Mouse (Mus musculus): ENCODE data around the gene Fubp3.

The Fubp3 gene

DNA sequence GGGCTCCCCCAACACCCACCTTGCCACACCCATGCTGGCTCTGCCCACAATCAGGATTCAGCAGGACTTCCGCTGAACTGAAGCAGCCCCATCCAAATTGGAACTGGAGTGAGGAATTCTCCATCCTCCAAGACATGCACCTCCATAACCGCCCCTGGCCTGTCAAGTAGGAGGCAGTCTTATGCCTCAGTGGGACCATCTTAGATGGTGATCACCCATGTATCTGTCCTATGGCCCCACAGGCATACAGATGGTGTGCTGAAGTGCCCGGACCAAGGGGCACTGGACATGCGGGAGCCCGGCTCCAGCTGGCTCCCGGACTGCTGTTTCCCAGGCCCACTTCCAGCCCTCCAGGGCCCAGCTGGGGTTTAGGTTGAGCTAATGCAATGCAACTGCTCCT, 46.8 kb downstream of the Fubp3 start:
- no peak for DNase-seq (ENCODE audit: low spot score in 2 of 2)

DNA sequence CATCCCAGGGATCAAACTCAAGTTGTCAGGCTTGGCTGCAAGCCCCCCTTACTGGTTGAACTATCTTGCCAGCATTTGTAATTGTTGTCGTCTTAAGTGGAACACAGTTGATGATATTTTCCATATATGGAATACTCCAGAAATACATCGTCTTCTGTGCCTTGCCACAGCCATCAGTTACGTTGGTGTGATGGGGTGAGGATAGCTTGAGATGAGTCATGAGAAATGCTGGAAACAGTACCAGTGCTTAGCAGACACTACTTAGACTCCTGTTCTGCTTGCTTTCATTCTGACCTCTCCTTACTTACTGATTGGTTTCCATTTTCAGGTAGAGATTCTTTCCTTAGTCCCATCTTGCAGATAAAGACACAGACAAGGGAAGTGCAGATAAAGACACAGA, 61.1 kb downstream of the Fubp3 start:
- DNase-seq (ENCODE audit: low spot score in 2 of 2), result no peak

DNA sequence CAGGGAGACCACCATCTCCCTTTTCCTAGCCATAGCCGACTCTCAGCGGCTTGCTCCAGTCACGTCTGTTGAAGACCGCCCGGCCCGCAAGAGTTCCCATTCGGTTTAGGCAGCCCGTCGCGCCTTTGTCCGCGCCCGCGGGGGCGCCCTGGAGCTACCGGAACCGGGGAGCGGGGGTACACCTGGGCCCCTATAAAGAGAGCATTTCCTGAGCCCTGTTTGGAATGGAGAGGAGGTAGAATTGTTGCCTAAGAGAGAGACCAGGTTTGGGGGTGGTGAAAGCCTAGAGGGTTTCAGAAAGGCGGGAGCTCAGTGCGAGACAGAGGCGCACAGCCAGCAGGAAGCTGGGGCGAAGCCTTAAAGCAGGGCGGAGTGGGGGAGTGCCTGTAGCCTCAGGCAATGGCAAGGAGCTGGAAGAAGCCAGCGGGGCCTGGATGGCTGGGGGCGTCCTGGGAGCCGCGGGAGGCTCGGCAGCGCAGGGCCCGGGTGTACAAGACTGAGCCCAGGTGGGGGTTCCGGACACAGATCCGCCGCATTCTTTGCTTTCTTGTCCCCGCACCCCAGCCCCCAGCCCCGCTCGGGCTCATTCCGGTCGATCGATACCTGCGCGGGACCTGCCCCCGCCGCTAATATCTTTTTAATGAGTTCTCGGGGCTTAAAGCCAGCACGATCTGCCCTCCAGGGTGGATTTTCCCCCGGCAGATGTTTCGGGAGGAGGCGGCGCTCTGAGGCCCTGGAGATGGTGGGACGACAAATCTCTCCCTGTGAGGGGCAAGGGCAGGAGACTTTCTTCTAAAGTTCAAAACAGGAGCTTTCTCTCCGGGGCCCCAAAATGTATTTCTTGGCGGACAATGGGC, 63.1 kb downstream of the Fubp3 start:
- no peak for DNase-seq (ENCODE audit: low spot score in 2 of 2)

DNA sequence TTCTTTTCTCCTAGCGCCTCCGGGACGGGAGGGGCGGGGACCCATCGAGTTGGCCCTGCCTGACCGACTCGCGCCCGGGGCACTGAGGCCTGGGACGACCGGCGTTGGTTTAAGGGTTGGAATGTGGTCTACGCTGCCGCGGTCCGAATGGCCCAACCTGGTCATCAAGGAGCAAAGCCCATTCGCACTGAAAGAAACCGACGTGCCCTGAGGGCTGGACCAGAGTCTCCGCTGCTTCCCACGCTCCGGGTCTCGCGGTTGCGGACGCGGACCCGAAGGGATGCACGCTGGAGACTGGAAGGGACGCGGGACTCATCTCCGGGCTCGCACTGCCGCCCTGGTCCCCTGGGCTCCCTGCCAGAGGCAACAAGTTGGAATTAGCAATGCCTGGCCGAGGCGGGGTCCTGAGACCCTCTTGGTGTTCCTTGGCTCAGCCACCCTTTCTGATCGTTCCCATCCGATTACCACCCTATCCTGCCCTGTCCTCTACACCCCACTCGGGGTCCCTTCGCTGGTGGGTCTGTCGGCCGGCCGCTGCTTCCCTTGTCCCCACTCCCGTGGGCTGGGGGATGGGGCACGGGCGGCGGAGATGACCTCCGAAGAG, 63.8 kb downstream of the Fubp3 start:
- DNase-seq (ENCODE audit: low spot score in 2 of 2), result no peak

DNA sequence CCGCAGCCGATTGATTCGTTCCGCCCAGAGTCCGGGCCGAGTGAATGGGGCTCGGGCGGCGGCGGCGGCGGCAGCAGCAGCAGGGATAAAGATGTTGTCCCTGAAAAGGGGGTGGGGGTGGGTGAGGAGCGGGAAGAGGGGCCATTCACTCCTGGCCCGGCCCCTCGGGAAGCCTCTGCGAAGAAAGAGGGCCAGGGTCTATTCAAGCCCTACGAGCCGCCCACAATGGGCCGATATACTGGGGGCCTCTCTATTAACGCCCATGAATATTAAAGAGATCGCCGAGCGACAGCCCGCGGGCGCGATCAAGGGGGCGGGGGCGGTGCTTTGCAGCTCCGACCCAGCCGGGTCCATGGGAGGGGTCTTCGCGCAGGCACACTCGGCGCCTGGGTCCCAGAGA, 64.3 kb downstream of the Fubp3 start:
- no peak for DNase-seq (ENCODE audit: low spot score in 2 of 2)

DNA sequence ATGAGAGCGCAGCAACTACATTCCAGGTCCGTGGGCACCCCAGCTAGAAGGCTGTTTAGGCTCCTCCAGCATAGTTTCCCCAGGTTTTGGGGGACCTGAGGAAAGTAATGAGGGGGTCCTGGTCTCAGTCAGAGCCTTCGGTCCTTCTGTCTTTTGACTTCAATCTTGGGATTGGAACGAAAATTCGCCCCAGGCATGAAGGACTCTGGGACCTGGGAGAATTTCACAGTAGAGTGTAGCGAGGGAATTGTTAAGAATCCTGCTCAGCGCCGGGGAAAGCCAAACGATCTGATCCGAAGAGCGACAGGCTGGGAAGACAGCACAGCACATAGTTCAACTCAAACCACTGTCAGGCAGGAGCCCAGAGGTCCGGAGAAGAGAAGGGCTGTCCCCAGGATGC, 64.9 kb downstream of the Fubp3 start:
- no peak for DNase-seq (ENCODE audit: low spot score in 2 of 2)

DNA sequence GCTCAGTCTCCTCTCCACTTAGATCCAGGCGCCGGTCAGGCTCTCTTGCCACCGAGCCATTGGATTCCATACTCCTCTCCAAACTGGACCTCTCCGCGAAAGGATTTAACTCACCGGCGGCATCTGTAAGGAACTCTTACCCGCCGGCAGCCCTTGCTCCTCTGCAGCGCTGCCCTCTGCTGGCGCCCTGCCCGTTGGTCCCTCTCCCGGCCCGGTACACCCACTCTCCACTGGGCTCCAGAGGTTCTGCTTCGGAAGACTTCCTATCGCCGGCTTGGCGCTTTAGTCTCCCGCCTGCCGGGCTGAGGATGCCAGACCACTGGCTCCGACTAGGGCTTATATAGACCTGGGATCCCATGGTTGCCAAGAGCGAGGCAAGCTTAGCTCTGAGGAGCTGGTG, 65.4 kb downstream of the Fubp3 start:
- peak in 1 of 2 experiments; percentile 70 for DNase-seq (ENCODE audit: low spot score in 2 of 2)

DNA sequence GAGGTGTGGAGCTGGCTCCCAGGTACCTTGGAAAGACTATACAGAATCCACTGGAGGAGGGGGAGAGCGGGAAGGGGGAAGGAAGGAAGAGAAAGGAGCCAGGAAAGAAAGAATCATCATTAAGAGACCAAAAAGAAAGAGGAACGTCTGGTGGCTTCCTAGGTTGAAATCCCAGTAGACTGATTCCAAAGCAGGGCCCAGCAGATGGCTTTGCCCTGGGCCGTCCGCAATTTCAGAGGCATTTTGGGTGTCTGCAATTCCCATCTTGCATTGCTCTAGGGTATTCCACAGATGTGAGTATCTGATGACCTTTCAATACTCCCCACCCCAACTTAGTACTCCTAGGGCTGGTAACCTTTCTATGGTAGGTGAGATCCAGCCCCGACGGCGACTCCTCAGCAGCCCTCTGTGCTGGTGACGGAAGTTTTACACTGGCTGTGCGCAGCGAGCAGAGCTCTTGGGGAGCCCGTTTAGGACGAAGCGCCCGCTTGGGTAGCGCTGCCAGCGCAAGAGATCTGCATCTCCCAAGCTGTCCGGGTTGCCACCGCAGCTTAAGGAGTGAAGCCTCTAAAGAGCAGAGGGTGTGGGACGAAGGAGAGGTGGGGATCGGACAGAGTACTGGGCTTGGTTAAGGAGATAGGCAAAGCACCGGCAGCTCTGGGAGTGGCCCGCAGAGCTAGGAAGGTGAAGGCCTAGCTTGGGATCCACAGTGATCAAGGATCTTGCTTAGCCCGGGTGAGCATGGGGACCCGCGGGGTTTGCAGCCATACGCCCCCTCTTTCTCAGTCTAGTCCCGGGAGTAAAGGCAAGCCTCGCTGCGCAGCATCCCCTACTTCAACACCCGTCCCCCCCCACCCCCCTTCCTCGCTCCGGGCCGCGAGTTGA, 66.4 kb downstream of the Fubp3 start:
- no peak for DNase-seq (ENCODE audit: low spot score in 2 of 2)

DNA sequence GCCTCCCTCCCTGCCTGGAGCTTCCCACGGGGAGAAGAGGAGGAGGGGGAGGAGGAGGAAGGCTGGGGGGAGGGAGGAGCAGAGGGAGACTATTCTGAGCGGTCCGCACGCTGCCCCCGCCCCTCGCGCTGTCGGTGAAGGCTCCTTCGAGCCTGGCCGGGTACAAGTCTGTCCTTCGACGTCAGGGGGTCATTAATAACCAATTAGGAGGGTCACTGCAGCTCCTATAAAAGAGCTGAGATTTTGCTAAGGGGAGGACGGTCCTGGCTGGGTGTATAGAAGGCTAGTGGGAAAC, 67.0 kb downstream of the Fubp3 start:
- DNase-seq (ENCODE audit: low spot score in 2 of 2), result no peak

DNA sequence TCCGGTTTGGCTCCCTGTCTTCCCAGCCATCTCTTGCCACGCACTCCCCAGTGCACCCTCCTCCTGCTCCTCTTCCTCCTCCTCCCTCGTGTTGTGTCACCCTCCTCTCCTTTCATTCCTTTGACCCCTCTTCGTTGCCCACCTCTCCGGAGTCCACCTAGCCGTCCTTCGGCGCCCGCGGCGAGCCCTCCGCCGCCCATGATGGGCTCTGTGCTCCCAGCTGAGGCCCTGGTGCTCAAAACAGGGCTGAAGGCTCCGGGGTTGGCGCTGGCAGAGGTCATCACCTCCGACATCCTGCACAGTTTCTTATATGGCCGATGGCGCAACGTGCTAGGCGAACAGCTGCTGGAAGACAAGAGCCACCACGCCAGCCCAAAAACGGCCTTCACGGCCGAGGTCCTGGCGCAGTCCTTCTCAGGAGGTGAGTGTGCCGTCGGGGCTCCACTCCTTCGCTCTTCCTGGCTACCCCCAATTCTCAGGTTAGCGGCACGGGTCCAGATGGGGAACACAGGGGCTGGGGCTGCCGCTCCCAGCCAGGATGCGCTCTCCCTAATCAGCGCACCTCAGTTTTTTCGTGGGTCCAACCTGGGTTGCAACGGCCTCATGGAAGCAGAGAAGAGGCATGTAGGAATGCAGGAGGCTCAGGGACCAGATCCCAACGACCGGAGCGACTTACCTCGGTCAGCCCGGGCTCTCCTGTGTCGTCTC, 67.6 kb downstream of the Fubp3 start, which contains the start of gene Prdm12:
Gene Prdm12, plus strand, starts transcription at position 137 of the 708 bp plus-strand sequence.
- no peak for DNase-seq (ENCODE audit: low spot score in 2 of 2)

DNA sequence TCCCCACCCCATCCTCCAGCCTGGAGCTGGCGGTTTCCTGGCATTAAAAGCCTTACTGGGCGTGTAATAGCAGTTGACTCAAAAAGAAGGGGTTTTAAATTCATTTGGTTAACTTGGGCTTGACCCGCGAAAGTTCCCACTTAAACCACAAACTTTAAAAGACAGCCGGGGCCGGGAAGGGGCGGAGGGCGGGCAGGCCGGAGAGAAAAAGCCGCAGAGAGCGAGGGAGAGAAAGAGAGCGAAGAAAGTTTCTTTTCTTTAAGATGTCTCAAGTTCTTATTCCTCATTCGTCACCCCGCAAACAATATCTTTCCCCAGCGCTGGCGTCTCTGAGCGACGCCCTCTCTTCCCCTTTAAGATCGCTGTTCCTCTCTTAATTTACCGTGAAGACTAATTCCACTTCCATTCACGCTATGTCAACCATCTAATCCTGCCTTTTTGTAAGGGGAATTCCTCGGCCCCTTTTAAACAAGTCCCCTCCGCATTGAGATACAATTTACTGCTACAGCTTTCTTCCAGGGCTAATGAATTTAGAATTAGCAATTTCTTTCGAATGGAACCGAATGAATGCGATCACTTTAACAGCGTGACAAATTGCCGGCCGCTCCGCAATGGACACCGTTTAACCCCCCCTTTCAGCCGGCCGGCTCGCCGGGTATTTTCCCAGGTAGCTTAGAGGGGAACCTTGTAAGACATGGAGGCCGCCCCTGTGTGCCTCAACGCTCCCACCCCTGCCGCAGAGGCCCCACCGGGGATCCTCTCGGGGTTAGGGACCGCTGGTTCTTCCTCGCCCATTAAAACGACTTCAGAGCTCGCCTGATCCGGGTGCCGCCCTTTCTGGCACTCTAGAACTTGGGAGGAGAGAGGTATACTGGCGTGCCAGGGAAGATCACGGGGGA, 68.4 kb downstream of the Fubp3 start:
- no peak for DNase-seq (ENCODE audit: low spot score in 2 of 2)

DNA sequence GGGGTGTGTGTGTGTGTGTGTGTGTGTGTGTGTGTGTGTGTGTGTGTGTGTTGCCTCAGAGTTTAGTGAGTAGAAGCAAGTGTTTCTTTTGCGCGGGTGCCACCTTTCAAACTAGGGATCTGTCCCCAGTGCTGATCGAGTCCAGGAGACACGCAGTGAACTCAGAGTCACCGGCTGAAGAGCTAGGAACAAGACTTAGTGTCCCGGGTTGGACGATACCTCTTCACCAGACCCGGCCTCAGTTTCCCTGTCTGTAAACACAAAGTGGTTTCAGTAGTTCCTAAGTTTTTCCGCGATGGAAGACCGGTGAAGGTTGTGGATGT, 69.0 kb downstream of the Fubp3 start:
- DNase-seq (ENCODE audit: low spot score in 2 of 2), result no peak

DNA sequence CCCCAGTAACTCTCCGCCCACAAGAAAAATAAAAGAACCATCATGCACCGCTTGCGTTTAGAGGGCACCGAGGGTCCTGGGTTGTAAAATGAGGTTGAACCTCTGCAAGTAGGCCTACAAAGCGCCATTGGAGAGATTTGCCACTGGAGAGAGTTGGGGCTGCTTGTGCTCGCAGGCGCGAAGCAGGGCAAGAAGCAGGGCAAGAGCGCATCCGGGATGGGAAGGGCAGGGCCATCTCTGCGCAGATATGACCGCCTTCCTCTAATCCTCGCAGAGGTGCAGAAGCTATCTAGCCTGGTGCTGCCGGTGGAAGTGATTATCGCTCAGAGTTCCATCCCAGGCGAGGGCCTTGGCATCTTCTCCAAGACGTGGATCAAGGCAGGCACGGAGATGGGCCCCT, 69.5 kb downstream of the Fubp3 start:
- DNase-seq (ENCODE audit: low spot score in 2 of 2), result no peak

DNA sequence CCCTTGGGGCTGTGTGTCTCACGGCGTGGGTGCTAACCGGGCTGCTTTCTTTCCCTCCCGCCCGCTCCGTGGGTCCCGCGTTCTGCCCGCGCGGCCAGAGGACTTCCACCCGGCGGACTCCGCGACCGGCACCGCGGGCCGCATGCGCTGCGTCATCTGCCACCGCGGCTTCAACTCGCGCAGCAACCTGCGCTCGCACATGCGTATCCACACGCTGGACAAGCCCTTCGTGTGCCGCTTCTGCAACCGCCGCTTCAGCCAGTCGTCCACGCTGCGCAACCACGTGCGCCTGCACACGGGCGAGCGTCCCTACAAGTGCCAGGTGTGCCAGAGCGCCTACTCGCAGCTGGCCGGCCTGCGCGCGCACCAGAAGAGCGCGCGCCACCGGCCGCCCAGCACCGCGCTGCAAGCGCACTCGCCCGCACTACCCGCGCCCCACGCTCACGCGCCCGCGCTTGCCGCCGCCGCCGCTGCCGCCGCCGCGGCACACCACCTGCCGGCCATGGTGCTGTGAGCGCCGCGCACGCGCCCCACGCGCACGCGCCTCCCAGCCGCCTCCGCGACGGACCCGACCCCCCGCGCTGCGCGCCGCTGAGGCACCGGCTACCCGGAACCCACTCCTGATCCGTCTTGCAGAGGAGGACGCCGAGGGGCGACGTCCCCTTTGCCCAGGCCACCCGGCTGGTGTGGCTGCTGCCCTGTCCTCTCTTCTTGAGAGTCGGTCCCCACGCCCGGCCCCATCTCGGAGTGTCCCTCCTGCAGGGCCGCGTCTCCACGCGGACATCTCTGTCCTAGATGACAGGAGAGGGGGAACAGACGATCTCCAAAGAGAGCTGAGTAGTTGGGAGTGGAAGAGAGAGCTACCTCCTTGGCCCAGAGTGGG, 81.8 kb downstream of the Fubp3 start:
- DNase-seq (ENCODE audit: low spot score in 2 of 2), result no peak

DNA sequence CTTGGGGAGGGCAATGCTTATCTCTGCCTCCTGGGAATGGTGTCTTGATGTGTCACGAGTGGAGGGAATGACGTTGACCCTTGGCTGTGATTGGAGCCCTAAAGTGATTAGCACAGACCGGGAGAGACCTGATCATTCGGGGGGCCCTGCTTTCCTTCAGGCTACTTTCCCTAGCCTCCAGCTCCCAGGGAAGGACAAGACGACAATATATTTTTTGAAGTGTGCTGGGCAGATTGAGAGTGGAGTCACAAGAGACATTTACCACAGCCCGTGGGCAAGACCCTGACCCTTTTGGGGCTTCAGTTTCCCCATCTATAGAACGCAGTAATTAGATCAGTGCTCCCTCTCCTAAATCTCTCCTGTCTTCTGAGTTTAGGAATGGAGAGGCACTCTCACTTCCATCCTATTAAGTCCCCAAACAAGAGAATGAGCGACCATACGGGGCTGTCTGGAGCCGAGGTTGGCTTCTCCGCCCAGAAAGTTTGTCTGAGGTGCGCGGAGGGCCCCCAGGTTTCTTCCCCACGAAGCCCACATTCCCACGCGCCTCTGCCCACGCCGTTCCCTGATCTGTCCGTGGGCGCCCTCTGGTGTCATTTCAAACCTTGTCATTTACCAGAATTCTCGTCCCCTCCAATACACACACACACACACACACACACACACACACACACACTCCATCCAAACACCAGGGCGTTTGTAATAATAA, 82.6 kb downstream of the Fubp3 start:
- DNase-seq (ENCODE audit: low spot score in 2 of 2), result no peak

DNA sequence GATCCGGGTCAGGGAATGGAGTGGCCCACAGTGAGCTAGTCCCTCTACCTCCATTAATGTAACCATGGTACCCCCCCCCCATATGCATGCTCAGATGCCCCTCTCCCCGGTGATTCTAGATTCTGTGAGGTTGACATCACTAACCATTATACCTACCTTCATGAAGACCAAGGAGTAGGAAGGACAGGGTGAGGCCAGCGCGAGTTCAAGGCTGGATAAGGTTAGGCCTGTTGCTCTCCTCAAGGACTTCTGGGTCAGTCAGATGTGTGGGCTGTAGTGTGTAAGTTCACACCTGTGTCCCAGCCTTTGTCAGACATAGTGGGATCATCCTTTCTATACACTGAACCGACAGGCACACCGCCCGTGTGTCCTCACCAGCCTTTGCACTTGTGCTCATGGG, 83.9 kb downstream of the Fubp3 start:
- no peak for DNase-seq (ENCODE audit: low spot score in 2 of 2)

DNA sequence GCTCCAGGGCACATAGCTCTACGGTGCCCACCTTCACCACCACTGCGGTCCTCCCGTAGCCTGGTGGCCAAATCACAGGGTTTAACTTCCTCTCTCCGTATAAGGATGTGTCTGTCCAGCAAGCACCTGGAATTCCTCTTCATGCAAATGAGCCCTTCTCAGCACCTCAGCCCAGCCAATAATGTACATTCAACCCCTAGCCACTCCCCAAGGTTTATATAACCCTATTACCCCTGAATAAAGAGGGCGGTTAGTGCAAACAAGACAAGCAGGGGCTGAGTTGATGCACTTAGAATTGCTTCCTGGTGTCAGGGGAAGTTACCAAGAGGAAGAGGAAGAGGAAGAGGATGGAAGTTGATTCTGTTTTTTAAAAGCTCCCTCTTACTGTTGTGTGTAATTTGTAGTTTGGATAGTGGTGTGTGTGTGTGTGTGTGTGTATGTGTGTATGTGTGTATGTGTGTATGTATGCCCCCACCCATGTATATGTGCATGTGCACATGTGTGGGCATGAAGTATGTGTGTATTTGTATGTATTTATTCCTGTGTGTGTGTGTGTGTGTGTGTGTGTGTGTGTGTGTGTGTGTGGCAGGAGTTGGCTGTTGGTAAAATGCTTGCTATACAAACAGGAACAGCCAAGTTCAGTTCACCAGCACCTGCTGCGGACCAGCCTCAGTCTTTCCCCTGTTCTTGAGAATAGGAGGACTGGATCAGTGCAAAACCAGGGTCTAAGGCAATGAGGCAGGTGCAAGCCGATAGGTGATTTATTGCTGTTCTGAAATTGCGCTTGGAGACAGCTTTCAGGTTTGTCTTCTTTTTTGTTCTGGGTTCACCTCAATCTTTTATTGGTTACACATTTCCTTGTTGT, 90.7 kb downstream of the Fubp3 start:
- no peak for DNase-seq (ENCODE audit: low spot score in 2 of 2)

DNA sequence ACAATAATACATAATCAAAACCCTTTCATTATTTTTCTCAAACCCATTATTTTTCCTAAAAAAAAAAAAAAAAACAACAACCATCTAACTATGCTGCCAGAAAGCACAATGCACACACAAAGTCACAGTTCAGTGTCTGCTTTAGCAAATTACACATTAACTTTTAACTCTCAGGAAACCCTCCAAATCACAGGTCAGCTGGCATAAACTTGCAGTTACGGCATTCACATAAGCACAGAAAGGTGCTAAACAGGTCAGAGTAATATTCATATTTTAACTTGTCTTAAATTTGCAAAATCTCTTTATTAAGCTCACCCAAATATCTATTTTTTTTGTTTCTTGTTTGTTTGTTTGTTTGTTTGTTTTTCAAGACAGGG, 91.3 kb downstream of the Fubp3 start:
- DNase-seq (ENCODE audit: low spot score in 2 of 2), result no peak
